Mouse (Mus musculus) Patski (cell line): ENCODE measurements around the gene Fam160a1. TPM values are rescaled to one million over a fixed set of nuclear protein-coding genes. Genes with fewer than 3 reads are reported as not detected.

ENCODE experiments used
- ATAC-seq: fragments of 100-300 bp; one replicate; pipeline ENCODE4 v1.8.0; 2021
- CTCF ChIA-PET: fragments of 350-600 bp; sonication (Branson Sonifier 250); formaldehyde crosslinking; loops from one replicate; lab custom pipeline; 2022; ENCODE audit warnings: inconsistent platforms; lab: Charles Lee
- POLR2A ChIA-PET: fragments of 350-600 bp; sonication (Branson Sonifier 250); formaldehyde crosslinking; loops from one replicate; lab custom pipeline; 2022; ENCODE audit warnings: antibody characterized with exemption, inconsistent platforms; lab: Charles Lee
- DNase-seq: peaks from one replicate; pipeline ENCODE4 v3.0.0-alpha.2; 2011; ENCODE audit warnings: low read depth, low spot score
- H3K27me3 ChIP-seq: fragments of 371-371 bp; one replicate; pipeline ENCODE4 v1.5.1; 2021
- CTCF ChIP-seq: fragments of 100-300 bp; IDR thresholded peaks from one replicate; pipeline ENCODE4 v1.5.1; 2021
- in situ Hi-C: fragments of 300-500 bp; cut with MboI; formaldehyde crosslinking; loops from 3 replicates; pipeline ENCODE4 v1.11.1; 2018; ENCODE audit warnings: low pct_unique_long_range_greater_than_20kb, mixed read lengths
- polyA plus RNA-seq: library from polyadenylated mRNA; unstranded; gene quantifications from one replicate; pipeline ENCODE4 v1.2.3, GENCODE M21; 2021

Fam160a1 gene
- polyA plus RNA-seq, 1 experiment from 2014 or later: 22.4 TPM

- H3K27me3 ChIP-seq: no peaks in the 10 kb centered on the region
- TF ChIP-seq CTCF: no peak
- in situ Hi-C loops: no loop called here
- ATAC-seq: no peak
- no peak for DNase-seq
- CTCF ChIA-PET: interaction anchor here (0.7 to 3.1 kb wide), 2 partner anchors 12 to 223 kb away, joined by 3 to 19 read pairs; no protein-coding TSS in a partner anchor
- POLR2A ChIA-PET: no interaction called here
Observed at GRCm38 (mm10) chr3:85695056-85695455, 122.0 kb downstream of the Fam160a1 start.

GRCm38 (mm10) chr3:85693013-85693412, 124.1 kb downstream of the Fam160a1 start:
- ATAC-seq (no peak), DNase-seq (no peak)
- ChIA-PET POLR2A (interaction anchor here (1.2 kb wide), 2 partner anchors 10 to 29 kb away, joined by 3 read pairs; no protein-coding TSS in a partner anchor), CTCF (interaction anchor here (0.9 to 3.1 kb wide), 6 partner anchors 10 to 437 kb away, joined by 3 to 19 read pairs (median 4); no protein-coding TSS in a partner anchor)
- no peak for TF ChIP-seq CTCF
- in situ Hi-C loops: no loop called here
- H3K27me3 ChIP-seq: no peaks in the 10 kb centered on the region

GRCm38 (mm10) chr3:85691134-85691533, 126.0 kb downstream of the Fam160a1 start:
- ATAC-seq (no peak), DNase-seq (no peak)
- ChIA-PET POLR2A (no interaction called here), CTCF (interaction anchor here (1.5 kb wide), 1 partner anchor 12 kb away, joined by 4 read pairs; no protein-coding TSS in a partner anchor)
- TF ChIP-seq CTCF: no peak
- in situ Hi-C loops: no loop called here
- H3K27me3 ChIP-seq: no peaks in the 10 kb centered on the region

GRCm38 (mm10) chr3:85688341-85688740, 128.8 kb downstream of the Fam160a1 start:
- in situ Hi-C loops: no loop called here
- no peak for TF ChIP-seq CTCF

GRCm38 (mm10) chr3:85685271-85685670, 131.8 kb downstream of the Fam160a1 start:
- POLR2A ChIA-PET: no interaction called here
- ATAC-seq: no peak
- no peak for TF ChIP-seq CTCF

More at GRCm38 (mm10) chr3:85688341-85688740, 128.8 kb downstream of the Fam160a1 start:
- DNase-seq (no peak), ATAC-seq (no peak)
- ChIA-PET POLR2A (no interaction called here), CTCF (interaction anchor here (0.7 to 1.4 kb wide), 2 partner anchors 32 to 229 kb away, joined by 3 read pairs; no protein-coding TSS in a partner anchor)
- no peaks in the 10 kb centered on the region for H3K27me3 ChIP-seq

GRCm38 (mm10) chr3:85683618-85684017, 133.5 kb downstream of the Fam160a1 start:
- ATAC-seq: no peak
- no peaks in the 10 kb centered on the region for H3K27me3 ChIP-seq
- in situ Hi-C loops: no loop called here
- no peak for DNase-seq
- CTCF ChIA-PET: interaction anchor here (0.9 to 3.0 kb wide), 4 partner anchors 9 to 22 kb away, joined by 3 to 9 read pairs (median 4); no protein-coding TSS in a partner anchor
- no peak for TF ChIP-seq CTCF
- POLR2A ChIA-PET: no interaction called here

More at GRCm38 (mm10) chr3:85685271-85685670, 131.8 kb downstream of the Fam160a1 start:
- in situ Hi-C loops: no loop called here
- DNase-seq: no peak
- H3K27me3 ChIP-seq: no peaks in the 10 kb centered on the region
- CTCF ChIA-PET: interaction anchor here (0.9 kb wide), 2 partner anchors 9 to 20 kb away, joined by 3 read pairs; no protein-coding TSS in a partner anchor

- no peak for DNase-seq
- no peak for ATAC-seq
- in situ Hi-C loops: no loop called here
- ChIA-PET POLR2A (interaction anchor here (1.0 kb wide), 1 partner anchor 68 kb away, joined by 3 read pairs; no protein-coding TSS in a partner anchor), CTCF (interaction anchor here (2.0 to 3.0 kb wide), 2 partner anchors 20 to 101 kb away, joined by 4 to 9 read pairs; no protein-coding TSS in a partner anchor)
- no peaks in the 10 kb centered on the region for H3K27me3 ChIP-seq
- no peak for TF ChIP-seq CTCF
Observed at GRCm38 (mm10) chr3:85681136-85681535, 136.0 kb downstream of the Fam160a1 start.

- ChIA-PET POLR2A (no interaction called here), CTCF (interaction anchor here (2.1 kb wide), 1 partner anchor 33 kb away, joined by 4 read pairs; no protein-coding TSS in a partner anchor)
- no peak for TF ChIP-seq CTCF
- no peaks in the 10 kb centered on the region for H3K27me3 ChIP-seq
- no peak for DNase-seq
- in situ Hi-C loops: no loop called here
- no peak for ATAC-seq
Observed at GRCm38 (mm10) chr3:85679960-85680359, 137.1 kb downstream of the Fam160a1 start.

- ATAC-seq: no peak
- DNase-seq: no peak
- TF ChIP-seq CTCF: no peak
- ChIA-PET CTCF (interaction anchor here (2.1 kb wide), 1 partner anchor 32 kb away, joined by 4 read pairs; no protein-coding TSS in a partner anchor), POLR2A (no interaction called here)
- in situ Hi-C loops: no loop called here
- no peaks in the 10 kb centered on the region for H3K27me3 ChIP-seq
Observed at GRCm38 (mm10) chr3:85679312-85679933, 137.7 kb downstream of the Fam160a1 start.

- CTCF ChIA-PET: interaction anchor here (0.9 to 2.1 kb wide), 6 partner anchors 9 to 252 kb away, joined by 3 to 5 read pairs (median 4); no protein-coding TSS in a partner anchor
- POLR2A ChIA-PET: no interaction called here
- in situ Hi-C loops: no loop called here
- ATAC-seq (no peak), DNase-seq (no peak)
- no peaks in the 10 kb centered on the region for H3K27me3 ChIP-seq
- TF ChIP-seq CTCF: no peak
Observed at GRCm38 (mm10) chr3:85677952-85678351, 139.1 kb downstream of the Fam160a1 start.
